Mouse (Mus musculus): ENCODE data around the gene Tex26.
A peak's percentile ranks its signal among the peaks of the same experiment; 100 is the strongest.

The Tex26 gene

DNA sequence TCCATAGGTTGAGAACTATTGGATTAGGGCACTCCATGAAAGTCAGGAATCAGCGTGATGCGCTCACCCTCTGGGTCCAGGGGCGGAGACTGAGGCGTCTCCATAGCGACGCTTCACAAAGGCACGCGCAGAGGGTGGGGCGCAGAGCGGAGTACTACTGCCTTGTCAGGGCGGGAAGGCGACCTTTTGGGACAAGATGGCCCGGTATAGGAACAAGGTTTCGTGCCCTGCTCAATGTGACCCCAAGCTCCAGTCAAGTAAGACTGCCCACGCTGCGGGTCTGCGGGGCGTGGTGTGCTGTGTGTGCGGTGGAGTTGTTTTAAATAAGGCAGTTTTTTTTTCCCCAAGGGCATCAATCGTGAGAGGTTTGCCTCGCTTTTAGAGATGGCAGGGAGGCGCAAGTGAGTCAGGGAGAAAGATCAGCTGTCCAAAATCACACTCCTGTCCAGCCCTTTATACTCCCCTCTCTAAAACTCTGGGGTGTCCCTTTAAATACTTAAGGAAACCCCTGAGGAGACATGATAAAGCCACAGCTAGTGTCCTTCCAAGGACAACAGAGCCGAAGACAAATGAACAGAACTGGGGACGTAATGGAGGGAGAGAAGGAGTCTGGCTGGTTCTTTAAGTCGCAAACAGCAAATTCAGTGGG, at the start of gene Tex26:
TSS of gene Tex26 (plus strand) at position 130 of the 649 bp plus-strand sequence.
- peak; percentile 13 for DNase-seq

GRCm38 (mm10) chr5:149391574-149392375, 47.7 kb upstream of the Tex26 start:
- DNase-seq: no peak

GRCm38 (mm10) chr5:149392420-149392988, 47.0 kb upstream of the Tex26 start:
- DNase-seq: no peak

DNA sequence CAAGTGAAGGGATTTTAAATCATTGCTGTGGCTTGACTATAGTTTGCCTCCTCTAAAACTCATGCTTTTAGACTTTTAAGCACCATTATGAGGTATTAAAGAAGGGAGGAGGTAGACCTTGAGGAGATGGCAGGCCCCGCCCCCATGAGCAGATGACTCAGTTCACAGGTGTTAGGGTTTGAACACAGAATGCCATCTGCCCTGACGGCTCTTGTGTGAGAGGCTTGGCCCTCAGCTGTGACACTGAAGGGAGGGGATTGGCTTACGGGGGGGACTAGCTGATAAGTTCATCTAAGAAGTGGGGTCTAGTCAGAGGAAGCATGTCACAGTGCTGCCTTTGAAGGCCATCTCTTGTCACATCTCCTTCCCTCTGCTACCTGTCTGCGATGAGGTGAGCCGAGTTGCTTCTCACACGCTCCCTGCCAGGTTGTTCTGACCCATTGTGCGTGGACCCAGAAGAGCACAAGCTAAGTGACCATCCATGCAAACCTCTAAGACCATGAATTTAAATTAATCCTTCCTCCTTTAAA, 37.9 kb upstream of the Tex26 start:
- DNase-seq: no peak

GRCm38 (mm10) chr5:149402029-149402428, 37.4 kb upstream of the Tex26 start:
- no peak for DNase-seq

- DNase-seq: no peak
Measured at GRCm38 (mm10) chr5:149403386-149403785, 36.1 kb upstream of the Tex26 start.

GRCm38 (mm10) chr5:149404710-149405109, 34.8 kb upstream of the Tex26 start:
- no peak for DNase-seq

- no peak for DNase-seq
Measured at GRCm38 (mm10) chr5:149406791-149407276, 32.6 kb upstream of the Tex26 start.

GRCm38 (mm10) chr5:149409502-149409901, 30.0 kb upstream of the Tex26 start:
- no peak for DNase-seq

DNA sequence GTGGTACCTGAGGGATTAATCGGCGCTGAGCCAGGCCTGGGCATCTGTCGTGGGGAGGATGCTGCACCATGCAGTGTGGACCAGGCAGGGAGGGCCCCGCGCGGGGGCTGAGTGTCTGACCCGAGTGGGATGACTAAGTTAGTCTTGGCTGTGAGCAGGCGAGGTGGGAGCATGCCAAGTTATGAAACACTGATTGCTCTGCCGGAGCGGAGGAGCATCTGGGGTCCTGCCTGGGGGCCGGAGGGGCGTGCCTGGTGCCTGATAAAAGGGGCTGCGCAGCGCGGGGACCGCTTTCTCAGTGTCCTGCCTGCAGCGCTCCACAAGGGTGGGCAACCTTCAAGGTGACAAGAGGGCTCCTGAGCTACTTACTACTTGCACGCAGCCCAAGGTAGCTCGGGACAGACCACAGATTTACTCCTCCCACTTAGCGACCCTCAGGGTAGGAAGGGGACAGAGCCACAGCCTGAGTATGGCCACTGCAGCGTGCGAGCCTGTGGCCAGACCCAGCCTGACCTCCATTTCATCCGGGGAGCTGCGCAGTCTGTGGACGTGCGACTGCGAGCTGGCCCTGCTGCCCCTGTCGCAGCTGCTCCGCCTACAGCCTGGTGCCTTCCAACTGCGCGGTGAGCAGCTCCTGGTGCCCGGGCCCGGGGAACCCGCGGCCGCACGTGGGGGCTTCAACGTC, 27.8 kb upstream of the Tex26 start, which contains the start of gene Medag:
TSS of gene Medag (plus strand) at position 241 of the 685 bp plus-strand sequence.
- peak; percentile 12 for DNase-seq

DNA sequence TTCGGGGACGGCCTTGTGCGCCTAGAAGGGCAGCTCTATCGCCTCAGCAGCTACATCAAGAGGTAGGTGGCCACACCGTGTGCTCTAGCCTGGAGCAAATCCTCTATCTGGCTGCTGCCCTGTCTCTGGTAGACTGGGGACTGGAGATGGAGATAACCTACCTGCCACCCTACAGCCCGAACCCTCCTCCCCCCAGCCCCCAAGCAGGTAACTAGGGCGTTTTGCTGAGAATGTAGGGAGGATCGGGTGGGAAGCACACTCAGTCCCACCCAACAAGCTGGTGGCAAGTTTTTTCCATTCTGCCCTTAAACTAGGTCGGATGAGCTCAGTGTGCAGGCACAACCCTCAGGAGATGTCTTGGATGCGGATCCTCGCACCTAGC, 27.3 kb upstream of the Tex26 start:
- DNase-seq: no peak

GRCm38 (mm10) chr5:149412671-149413070, 26.8 kb upstream of the Tex26 start:
- no peak for DNase-seq

DNA sequence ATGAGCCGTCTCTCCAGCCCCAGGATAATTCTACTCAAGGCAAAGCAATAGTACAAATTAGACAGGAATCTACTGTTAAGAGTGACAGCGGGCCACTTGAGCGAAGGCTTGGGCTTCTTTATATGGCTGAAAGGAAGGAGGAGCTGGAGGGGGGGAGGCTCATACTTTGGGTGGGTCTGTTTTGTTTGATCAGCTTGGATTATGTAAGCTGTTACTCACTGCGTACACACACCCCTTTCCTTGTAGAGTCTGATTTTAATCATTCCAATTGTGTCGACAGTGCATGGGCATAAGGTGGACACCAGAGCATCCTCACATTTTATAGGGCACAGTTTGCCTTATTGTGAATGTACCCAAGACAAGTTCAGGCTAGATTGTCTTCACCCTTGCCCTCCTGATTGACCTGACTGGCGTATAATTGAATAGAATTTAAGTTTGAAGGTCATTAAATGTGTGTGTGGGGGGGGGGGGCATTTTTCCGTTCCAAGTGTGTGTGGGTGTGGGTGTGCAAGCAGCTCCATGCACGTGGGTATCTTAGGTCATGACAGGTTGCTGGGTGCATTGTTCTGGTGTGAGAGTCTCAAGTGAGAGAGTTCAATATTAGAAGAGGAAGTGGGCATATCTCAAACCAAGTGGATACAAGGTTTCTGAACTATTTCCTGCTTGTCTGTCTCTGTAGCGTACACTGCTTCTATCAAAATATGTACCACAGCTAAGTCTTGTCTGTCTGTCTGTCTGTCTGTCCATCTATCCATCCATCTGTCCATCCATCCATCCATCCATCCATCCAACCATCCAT, 24.9 kb upstream of the Tex26 start:
- no peak for DNase-seq

GRCm38 (mm10) chr5:149417381-149417780, 22.1 kb upstream of the Tex26 start:
- DNase-seq: no peak

DNA sequence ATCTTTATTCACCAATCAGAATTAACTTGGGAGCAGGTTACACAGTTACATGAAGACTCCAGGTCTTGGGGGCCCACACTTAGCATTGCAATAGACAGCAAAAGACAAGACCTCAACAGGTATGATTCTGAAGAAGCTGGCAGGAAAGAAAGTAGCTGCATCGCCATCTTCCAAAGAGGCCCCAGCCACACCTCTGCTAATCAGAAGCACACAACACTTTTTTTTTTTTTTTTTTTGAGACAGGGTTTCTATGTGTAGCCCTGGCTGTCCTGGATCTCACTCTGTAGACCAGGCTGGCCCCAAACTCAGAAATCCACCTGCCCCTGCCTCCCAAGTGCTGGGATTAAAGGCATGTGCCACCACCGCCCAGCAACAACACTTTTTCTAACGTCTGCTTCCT, 12.9 kb upstream of the Tex26 start:
- no peak for DNase-seq

DNA sequence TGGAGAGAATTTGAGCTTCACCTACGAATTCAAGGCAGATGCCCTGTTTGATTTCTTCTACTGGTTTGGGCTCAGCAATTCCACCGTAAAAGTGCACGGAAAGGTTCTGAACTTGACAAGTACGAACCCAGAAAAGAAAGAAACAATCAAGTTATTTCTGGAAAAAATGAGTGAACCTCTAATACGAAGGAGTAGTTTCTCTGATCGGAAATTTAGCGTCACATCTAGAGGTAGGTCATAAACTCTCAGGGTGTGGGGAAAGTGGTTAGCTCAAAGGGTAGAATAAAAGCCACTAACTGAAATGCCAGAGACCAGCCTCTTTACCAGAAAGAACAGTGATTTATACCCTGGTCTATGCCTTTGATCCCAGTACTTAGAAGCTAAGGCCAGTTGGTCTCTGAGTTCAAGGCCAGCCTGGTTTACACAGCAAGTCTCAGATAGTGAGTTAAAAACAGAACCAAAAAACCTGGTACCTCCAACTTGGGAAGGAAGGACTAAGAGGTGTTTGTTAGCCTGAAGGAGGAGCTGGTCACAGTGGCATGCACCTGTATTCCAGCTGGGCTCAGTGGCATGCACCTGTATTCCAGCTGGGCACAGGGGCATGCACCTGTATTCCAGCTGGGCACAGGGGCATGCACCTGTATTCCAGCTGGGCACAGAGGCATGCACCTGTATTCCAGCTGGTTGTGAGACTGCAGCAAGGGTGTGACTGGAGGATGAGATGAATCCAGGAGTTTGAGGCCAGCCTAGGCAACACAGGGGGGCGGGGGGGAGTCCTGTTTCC, 12.0 kb upstream of the Tex26 start:
- no peak for DNase-seq

GRCm38 (mm10) chr5:149428347-149428746, 11.1 kb upstream of the Tex26 start:
- no peak for DNase-seq

- DNase-seq: peak; percentile 80
Measured at GRCm38 (mm10) chr5:149428810-149429255, 10.6 kb upstream of the Tex26 start.

DNA sequence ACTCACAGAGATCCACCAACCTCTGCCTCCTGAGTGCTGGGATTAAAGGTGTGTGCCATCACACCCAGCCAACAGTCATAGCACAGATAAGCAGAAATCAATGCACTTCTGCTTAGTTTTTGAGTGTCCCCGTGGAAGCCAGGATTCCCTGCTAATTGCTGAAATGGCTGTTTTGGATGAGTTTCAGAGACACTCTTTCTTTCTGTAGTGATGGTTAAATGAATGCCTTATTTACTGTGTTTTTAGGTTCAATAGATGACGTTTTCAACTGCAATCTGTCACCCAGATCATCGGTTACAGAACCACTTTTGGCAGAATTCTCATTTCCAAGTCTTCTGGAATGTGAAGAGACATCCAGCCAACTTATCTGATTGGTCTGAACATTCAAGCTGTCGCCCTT, 9.9 kb upstream of the Tex26 start:
- no peak for DNase-seq

DNA sequence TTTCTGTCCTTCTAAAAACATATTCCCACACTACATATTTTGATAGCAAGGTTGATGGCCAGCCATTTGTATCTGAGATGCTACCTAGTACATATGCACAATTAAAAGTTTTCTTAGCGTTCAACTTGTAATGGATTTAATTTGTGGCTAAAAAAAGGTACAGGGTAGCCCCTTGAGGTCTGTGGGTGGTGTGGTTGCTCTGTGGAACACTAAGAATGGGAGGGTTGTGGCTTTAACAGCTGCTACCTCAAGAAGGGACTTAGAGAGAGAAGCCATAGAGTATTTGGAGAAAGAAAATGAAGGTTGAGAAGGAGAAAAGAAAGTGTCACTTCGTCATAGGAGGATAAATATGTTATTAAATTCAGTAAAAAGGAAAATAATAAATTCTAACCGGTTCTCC, 8.5 kb upstream of the Tex26 start:
- DNase-seq: no peak

- no peak for DNase-seq
Measured at GRCm38 (mm10) chr5:149433618-149434017, 5.8 kb upstream of the Tex26 start.
